In genomic region chr13:67332019-67332724, GRCm38 (mm10) we compare ENCODE assay signal across 8 mouse cellular contexts. TPM values are rescaled to one million over a fixed set of nuclear protein-coding genes. Genes with fewer than 3 reads are reported as not detected.
A peak's percentile ranks its signal among the peaks of the same experiment; 100 is the strongest.
DNase-seq lines count a peak whose midpoint lies in the region; ATAC-seq lines count a peak whose summit lies in the region.

TSS of gene Zfp595 (minus strand) at chr13:67332570.

- H3K4me1 ChIP-seq in hindbrain, embryonic 11.5 days (replicated peaks; ENCODE audit: control insufficient read depth, insufficient read depth, low read length), result no peaks in the 10 kb centered on the region

- H3K36me3 ChIP-seq in hindbrain, embryonic 11.5 days (ENCODE audit: control insufficient read depth, insufficient read depth, low read length), result no peaks in the 10 kb centered on the region

- no peak within 1 kb of the TSS for H3K27ac ChIP-seq in hindbrain, embryonic 11.5 days (ENCODE audit: low read depth, low read length)

- 20% methylated on average over 17 of the region's 17 CpGs for WGBS in hindbrain, embryonic 11.5 days

- ATAC-seq in hindbrain, embryonic 11.5 days (ENCODE audit: low FRiP score), result peak; percentile 91

- no peaks in the 10 kb centered on the region for H3K9me3 ChIP-seq in hindbrain, embryonic 11.5 days (ENCODE audit: control insufficient read depth, low read length)

- peak within 1 kb of the TSS; percentile 50 for H3K4me2 ChIP-seq in hindbrain, embryonic 11.5 days (replicated peaks; ENCODE audit: low read depth, low read length)

- H3K4me3 ChIP-seq in hindbrain, embryonic 11.5 days (ENCODE audit: low read depth, low read length), result peak within 1 kb of the TSS; percentile 32

- DNase-seq in Muller cell, postnatal 12 days (ENCODE audit: inconsistent ontology term), result peak; percentile 83
- DNase-seq in cerebellum, adult 9-11 months, result peak; percentile 83
- peak; percentile 81 to 89 for DNase-seq in frontal cortex, adult 2 months (ENCODE audit: extremely low spot score in 1 of 2, low spot score in 1 of 2)
- DNase-seq in hindbrain, embryonic 11.5 days (ENCODE audit: low spot score), result peak; percentile 84
- peak; percentile 63 to 64 for DNase-seq in layer of hippocampus, postnatal 10 days (ENCODE audit: low spot score in 2 of 2)
- peak; percentile 94 for DNase-seq in lung, postnatal 10 days
- peak; percentile 67 for DNase-seq in ovary, postnatal 36 days (ENCODE audit: low spot score)
- peak; percentile 85 for DNase-seq in thymus, postnatal 25 days

- H3K9ac ChIP-seq in hindbrain, embryonic 11.5 days (ENCODE audit: low read depth, low read length), result peak within 1 kb of the TSS; percentile 46

- H3K27me3 ChIP-seq in hindbrain, embryonic 11.5 days (ENCODE audit: control insufficient read depth, insufficient read depth, low read length), result no peaks in the 10 kb centered on the region

RNA-seq across cellular contexts. Expression of gene Zfp595, which starts in this region (rescaled TPM):
- 2.5 and 2.7 TPM in 2 replicates for polyA plus RNA-seq in frontal cortex, adult 2 months (2012; rRNA removed)
- polyA plus RNA-seq in hindbrain, embryonic 11.5 days (2014; fragmentation: Nextera tagmentation; extraction: Ambion mirVana), result 1.6 and 1.7 TPM in 2 replicates
- 1 to 10 TPM; 2.6 to 3.2 TPM for total RNA-seq in layer of hippocampus, postnatal 10 days (2021)
